Mouse (Mus musculus) embryonic facial prominence, embryonic 13.5 days (tissue): ENCODE data around the gene Msgn1. TPM values are rescaled to one million over a fixed set of nuclear protein-coding genes. Genes with fewer than 3 reads are reported as not detected.
A peak's percentile ranks its signal among the peaks of the same experiment; 100 is the strongest.

Source experiments
- ATAC-seq: fragments of 200-750 bp; cut with Nextera tagmentation; 2 replicates; pipeline ENCODE4 v1.8.0; 2017; ENCODE audit warnings: low read depth; ENCODE audit not compliant: insufficient number of reproducible peaks, insufficient read depth, low FRiP score, low TSS enrichment
- H3K27ac ChIP-seq: fragments of 300-500 bp; sonication (generic); 2 replicates; pipeline ENCODE4 v1.5.1; 2015; ENCODE audit warnings: moderate library complexity, mild to moderate bottlenecking, inconsistent platforms
- H3K27me3 ChIP-seq: fragments of 300-500 bp; sonication (generic); 2 replicates; pipeline ENCODE4 v1.6.1; 2015; ENCODE audit warnings: mild to moderate bottlenecking, inconsistent platforms
- H3K36me3 ChIP-seq: fragments of 300-500 bp; sonication (generic); 2 replicates; pipeline ENCODE4 v1.6.1; 2015; ENCODE audit warnings: mild to moderate bottlenecking, inconsistent platforms
- H3K4me1 ChIP-seq: fragments of 300-500 bp; sonication (generic); 2 replicates; pipeline ENCODE4 v1.6.1; 2015; ENCODE audit warnings: inconsistent platforms
- H3K4me2 ChIP-seq: fragments of 300-500 bp; sonication (generic); 2 replicates; pipeline ENCODE4 v1.6.1; 2015; ENCODE audit warnings: moderate library complexity, mild to moderate bottlenecking, inconsistent platforms
- H3K4me3 ChIP-seq: fragments of 300-500 bp; sonication (generic); 2 replicates; pipeline ENCODE4 v1.5.1; 2015; ENCODE audit warnings: mild to moderate bottlenecking, inconsistent platforms
- H3K9ac ChIP-seq: fragments of 300-500 bp; sonication (generic); 2 replicates; pipeline ENCODE4 v1.6.1; 2015; ENCODE audit warnings: mild to moderate bottlenecking, inconsistent platforms
- H3K9me3 ChIP-seq: fragments of 300-500 bp; sonication (generic); 2 replicates; pipeline ENCODE4 v1.6.1; 2016; ENCODE audit warnings: inconsistent platforms
- WGBS: fragments of 180-500 bp; shearing (Covaris S2); methylation state at CpG from one replicate; pipeline ENCODE4 v1.1.7; 2015; ENCODE audit warnings: mixed read lengths; 5-methylcytosine and 5-hydroxymethylcytosine counted together
- polyA plus RNA-seq: library from polyadenylated mRNA; unstranded; fragments of >200 nt; fragmentation: Nextera tagmentation; extraction: Ambion mirVana; gene quantifications from 2 replicates; pipeline ENCODE4 v1.2.1, GENCODE M21; 2015

Msgn1 gene
- polyA plus RNA-seq, 1 experiment from 2014 or later: not detected

- H3K9ac ChIP-seq: no peak overlapping the region
- H3K4me2 ChIP-seq: no peak overlapping the region
- H3K4me1 ChIP-seq: peaks cover 9% of the 10 kb centered on the region
- ATAC-seq: no peak
- no peak overlapping the region for H3K27ac ChIP-seq
- H3K36me3 ChIP-seq: no peaks in the 10 kb centered on the region
- H3K27me3 ChIP-seq: no peaks in the 10 kb centered on the region
- no peak overlapping the region for H3K4me3 ChIP-seq
- no peaks in the 10 kb centered on the region for H3K9me3 ChIP-seq
- 83% methylated on average over 7 of the region's 7 CpGs for WGBS
Observed at GRCm38 (mm10) chr12:11217726-11218250, 9.0 kb upstream of the Msgn1 start.

- Histone ChIP-seq H3K36me3 (no peaks in the 10 kb centered on the region), H3K27ac (no peak overlapping the region), H3K9me3 (no peaks in the 10 kb centered on the region), H3K4me3 (no peak overlapping the region), H3K4me2 (no peak overlapping the region), H3K27me3 (no peaks in the 10 kb centered on the region), H3K4me1 (peaks cover 2% of the 10 kb centered on the region), H3K9ac (no peak overlapping the region)
- ATAC-seq: no peak
- 86% methylated on average over 3 of the region's 3 CpGs for WGBS
Observed at GRCm38 (mm10) chr12:11216454-11216853, 7.7 kb upstream of the Msgn1 start.

GRCm38 (mm10) chr12:11215555-11215954 is 6.8 kb upstream of the Msgn1 start:
- H3K27me3 ChIP-seq: no peaks in the 10 kb centered on the region
- H3K9ac ChIP-seq: no peak overlapping the region
- 79% methylated on average over 2 of the region's 2 CpGs for WGBS
- ATAC-seq: no peak
- H3K27ac ChIP-seq: no peak overlapping the region
- H3K4me3 ChIP-seq: no peak overlapping the region
- no peaks in the 10 kb centered on the region for H3K4me1 ChIP-seq
- H3K9me3 ChIP-seq: no peaks in the 10 kb centered on the region
- H3K4me2 ChIP-seq: no peak overlapping the region
- no peaks in the 10 kb centered on the region for H3K36me3 ChIP-seq

- no peaks in the 10 kb centered on the region for H3K27me3 ChIP-seq
- no peaks in the 10 kb centered on the region for H3K9me3 ChIP-seq
- no peak overlapping the region for H3K9ac ChIP-seq
- no peak overlapping the region for H3K4me3 ChIP-seq
- ATAC-seq: no peak
- no peak overlapping the region for H3K27ac ChIP-seq
- no peaks in the 10 kb centered on the region for H3K36me3 ChIP-seq
- H3K4me2 ChIP-seq: no peak overlapping the region
- no peaks in the 10 kb centered on the region for H3K4me1 ChIP-seq
Observed at GRCm38 (mm10) chr12:11214776-11215175, 6.0 kb upstream of the Msgn1 start.

- Histone ChIP-seq H3K4me2 (no peak overlapping the region), H3K27me3 (no peaks in the 10 kb centered on the region), H3K4me1 (no peaks in the 10 kb centered on the region), H3K9me3 (no peaks in the 10 kb centered on the region), H3K4me3 (no peak overlapping the region), H3K9ac (no peak overlapping the region), H3K27ac (no peak overlapping the region), H3K36me3 (no peaks in the 10 kb centered on the region)
- WGBS: 47% methylated on average over 1 of the region's 1 CpGs
- ATAC-seq: no peak
Observed at GRCm38 (mm10) chr12:11212881-11213280, 4.1 kb upstream of the Msgn1 start.

- Histone ChIP-seq H3K4me3 (no peak overlapping the region), H3K36me3 (no peaks in the 10 kb centered on the region), H3K9me3 (no peaks in the 10 kb centered on the region), H3K27me3 (no peaks in the 10 kb centered on the region), H3K9ac (no peak overlapping the region), H3K4me2 (no peak overlapping the region), H3K27ac (no peak overlapping the region), H3K4me1 (no peaks in the 10 kb centered on the region)
- ATAC-seq: no peak
- WGBS: 66% methylated on average over 3 of the region's 3 CpGs
Observed at GRCm38 (mm10) chr12:11210361-11210760, 1.6 kb upstream of the Msgn1 start.

- Histone ChIP-seq H3K27me3 (no peaks in the 10 kb centered on the region), H3K4me1 (peaks cover under 1% of the 10 kb centered on the region; the same call in 1 of the 2 replicates), H3K4me2 (no peak overlapping the region), H3K27ac (no peak overlapping the region), H3K9me3 (no peaks in the 10 kb centered on the region), H3K4me3 (no peak overlapping the region), H3K36me3 (no peaks in the 10 kb centered on the region), H3K9ac (no peak overlapping the region)
- ATAC-seq: no peak
- WGBS: 76% methylated on average over 5 of the region's 5 CpGs
Observed at GRCm38 (mm10) chr12:11209636-11210035, 864 bp upstream of the Msgn1 start.

- Histone ChIP-seq H3K36me3 (no peaks in the 10 kb centered on the region), H3K9ac (no peak overlapping the region), H3K4me1 (peaks cover 11% of the 10 kb centered on the region), H3K27ac (no peak overlapping the region), H3K4me2 (no peak overlapping the region), H3K9me3 (no peaks in the 10 kb centered on the region), H3K27me3 (no peaks in the 10 kb centered on the region), H3K4me3 (no peak overlapping the region)
- no peak for ATAC-seq
- 77% methylated on average over 4 of the region's 4 CpGs for WGBS
Observed at GRCm38 (mm10) chr12:11206321-11206720, 2.5 kb downstream of the Msgn1 start.

DNA sequence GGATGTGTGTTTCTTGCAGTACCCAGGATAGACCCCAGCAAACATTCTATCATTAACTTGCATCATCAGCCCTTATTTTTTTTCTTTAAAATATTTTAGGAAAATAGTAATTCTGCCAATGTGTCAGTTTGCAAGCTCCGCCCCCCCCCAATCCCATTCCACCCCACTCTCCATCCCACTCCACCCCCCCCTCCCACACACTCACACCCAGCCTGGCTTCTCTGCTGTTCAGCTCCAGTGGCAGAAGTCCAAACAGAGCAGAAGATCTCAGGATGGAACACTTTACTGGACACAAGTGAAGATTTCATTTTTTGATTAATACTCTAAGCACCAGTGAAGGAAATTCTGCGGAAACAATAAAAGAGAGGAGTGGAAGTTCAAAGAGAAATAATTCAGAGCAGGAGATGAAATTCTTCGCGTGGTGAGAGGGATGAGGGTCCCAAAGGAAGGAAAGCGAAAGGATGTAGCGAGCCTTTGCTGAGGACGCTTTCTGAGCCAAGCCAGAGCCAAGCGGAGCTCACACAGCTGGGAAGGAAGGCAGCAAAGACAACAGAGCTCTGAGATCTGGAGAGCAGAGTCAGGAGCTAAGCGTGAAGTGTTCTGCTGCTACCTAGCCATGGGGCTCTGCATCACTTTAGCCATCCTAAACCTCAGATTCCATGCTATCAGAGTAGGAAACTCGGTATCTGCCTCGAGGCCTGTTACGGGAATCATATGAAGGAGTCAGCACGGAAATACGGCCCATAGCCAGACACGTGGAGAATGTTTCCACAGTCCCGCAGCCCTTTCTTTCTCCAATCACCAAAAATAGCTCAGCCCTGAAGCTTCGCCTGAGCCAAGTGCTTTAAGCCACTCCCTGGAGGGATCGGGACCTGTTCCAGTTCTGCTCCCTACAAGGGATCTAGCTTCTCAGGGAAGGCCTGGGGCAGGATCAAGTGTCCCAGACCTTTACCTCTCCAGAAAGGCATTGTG is 4.8 kb downstream of the Msgn1 start:
- WGBS: 56% methylated on average over 18 of the region's 18 CpGs
- H3K9ac ChIP-seq: no peak overlapping the region; the same call in 1 of the 2 replicates
- H3K9me3 ChIP-seq: no peaks in the 10 kb centered on the region
- H3K4me1 ChIP-seq: peaks cover 11% of the 10 kb centered on the region
- no peak overlapping the region for H3K4me2 ChIP-seq
- no peak overlapping the region for H3K4me3 ChIP-seq
- peak overlapping the region; percentile 22; the same call in 1 of the 2 replicates for H3K27ac ChIP-seq
- no peak for ATAC-seq
- no peaks in the 10 kb centered on the region for H3K36me3 ChIP-seq
- H3K27me3 ChIP-seq: no peaks in the 10 kb centered on the region

DNA sequence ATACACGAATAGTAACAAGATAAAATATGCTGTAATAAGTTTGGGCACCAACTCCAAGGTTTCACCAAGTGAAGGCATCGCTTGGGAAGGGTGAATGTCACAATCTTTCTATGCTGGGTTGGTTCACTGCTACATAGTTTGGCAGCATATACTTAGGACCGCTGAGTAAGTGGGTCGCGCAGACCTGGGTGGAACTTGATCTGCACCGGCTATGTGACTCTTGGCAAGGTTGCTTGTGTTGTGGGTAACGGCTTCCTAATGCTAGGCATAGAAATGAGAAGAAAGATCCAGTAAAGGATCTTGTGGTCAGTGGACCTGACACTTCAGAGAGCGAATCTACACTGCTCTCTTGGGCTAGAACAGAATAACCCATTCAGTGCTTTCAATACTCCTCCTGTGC is 6.3 kb downstream of the Msgn1 start:
- H3K4me3 ChIP-seq: no peak overlapping the region
- 81% methylated on average over 8 of the region's 8 CpGs for WGBS
- H3K4me1 ChIP-seq: peaks cover 11% of the 10 kb centered on the region
- H3K36me3 ChIP-seq: no peaks in the 10 kb centered on the region
- no peak overlapping the region for H3K9ac ChIP-seq
- H3K4me2 ChIP-seq: no peak overlapping the region
- H3K27me3 ChIP-seq: no peaks in the 10 kb centered on the region
- ATAC-seq: no peak
- no peaks in the 10 kb centered on the region for H3K9me3 ChIP-seq
- no peak overlapping the region for H3K27ac ChIP-seq

DNA sequence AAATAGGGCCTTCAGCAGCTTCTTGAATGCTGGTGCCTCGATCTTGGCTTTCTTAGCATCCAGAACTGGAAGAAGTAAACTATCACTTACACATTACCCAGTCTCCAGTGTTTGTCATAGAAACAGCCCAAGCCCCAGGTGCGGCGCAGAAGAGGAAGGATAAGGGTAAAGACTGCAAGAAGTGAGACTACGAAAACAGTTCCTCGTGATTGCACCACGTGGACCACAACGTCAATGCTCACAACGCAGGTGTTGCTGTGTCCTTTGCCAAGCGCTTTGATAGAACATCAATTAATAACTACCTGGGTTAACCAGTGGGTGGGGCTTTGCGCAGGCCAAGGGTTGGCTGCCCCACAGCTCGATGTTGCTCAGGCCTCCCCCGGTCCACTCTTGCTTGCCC is 8.1 kb downstream of the Msgn1 start:
- H3K9ac ChIP-seq: no peak overlapping the region
- H3K27ac ChIP-seq: no peak overlapping the region
- H3K9me3 ChIP-seq: no peaks in the 10 kb centered on the region
- no peaks in the 10 kb centered on the region for H3K27me3 ChIP-seq
- peaks cover 11% of the 10 kb centered on the region for H3K4me1 ChIP-seq
- H3K36me3 ChIP-seq: no peaks in the 10 kb centered on the region
- no peak for ATAC-seq
- H3K4me2 ChIP-seq: no peak overlapping the region
- 92% methylated on average over 12 of the region's 12 CpGs for WGBS
- no peak overlapping the region for H3K4me3 ChIP-seq

DNA sequence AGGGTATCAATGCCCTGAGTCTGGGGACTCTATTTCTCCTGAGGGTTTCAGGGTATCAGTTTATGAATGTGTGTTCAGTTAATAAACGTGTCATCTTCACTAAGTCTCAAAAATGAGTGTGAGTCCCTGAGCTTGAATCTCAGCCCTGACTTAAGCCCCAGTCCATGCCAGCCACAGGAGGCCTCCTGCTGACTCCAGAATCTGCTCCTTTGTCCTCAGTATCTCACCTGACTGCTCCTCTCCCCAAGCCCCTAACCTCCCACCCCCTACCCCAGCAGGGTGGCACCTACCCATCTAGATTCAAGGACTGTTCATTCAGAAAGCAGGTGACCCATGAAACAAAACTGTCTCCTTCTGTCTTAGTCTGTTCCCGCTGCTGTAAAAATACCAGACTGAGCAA is 10.2 kb downstream of the Msgn1 start:
- H3K9ac ChIP-seq: no peak overlapping the region
- H3K36me3 ChIP-seq: no peaks in the 10 kb centered on the region
- no peak for ATAC-seq
- no peaks in the 10 kb centered on the region for H3K9me3 ChIP-seq
- H3K4me2 ChIP-seq: no peak overlapping the region
- no peak overlapping the region for H3K4me3 ChIP-seq
- H3K27ac ChIP-seq: no peak overlapping the region
- WGBS: 50% methylated on average over 2 of the region's 2 CpGs
- H3K4me1 ChIP-seq: no peaks in the 10 kb centered on the region
- H3K27me3 ChIP-seq: no peaks in the 10 kb centered on the region
